Mouse (Mus musculus): Measurements from ENCODE around the gene Aanat.

DNA sequence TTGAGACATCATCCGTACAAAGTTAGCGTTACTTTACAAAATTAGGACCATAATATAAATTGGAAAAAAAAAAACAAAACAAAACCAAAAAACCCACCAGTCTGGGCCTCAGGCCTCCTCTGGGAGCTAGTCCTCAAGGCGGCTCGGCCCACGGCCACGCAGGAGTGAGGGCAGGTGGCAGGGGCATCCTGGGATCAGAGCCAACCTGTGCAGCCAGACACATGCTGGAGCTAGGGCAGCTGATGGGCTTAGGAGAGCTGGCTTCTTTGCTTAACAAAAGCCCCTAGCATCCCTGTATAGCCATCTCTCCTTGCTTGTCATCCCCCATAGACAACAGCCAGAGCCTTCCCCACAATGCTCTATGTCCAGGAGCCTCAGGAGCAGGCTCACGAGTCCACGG lies 12.0 kb downstream of the Aanat start:
- TF ChIP-seq CTCF (IDR thresholded peaks at IDR 0.05): no peak
- TF ChIP-seq EP300 (IDR thresholded peaks at IDR 0.05): no peak

Measured in lung, postnatal 0 days (tissue).